Mouse (Mus musculus) E14TG2a.4 (cell line): ENCODE measurements at regions not wholly inside any gene's neighbourhood (a gene's known extent, or its start where the extent isn't known, plus 50 kb on each side); places are given as distances from the start of the nearest gene placed in this dataset.
A peak's percentile ranks its signal among the peaks of the same experiment; 100 is the strongest.

Experiments used
- H3K27me3 ChIP-seq: 2 replicates; pipeline ENCODE4 v1.6.1; 2014; ENCODE audit warnings: low read length, control low read depth; ENCODE audit not compliant: insufficient read depth
- H3K36me3 ChIP-seq: 2 replicates; pipeline ENCODE4 v1.6.1; 2014; ENCODE audit warnings: low read length, control low read depth; ENCODE audit not compliant: insufficient read depth
- H3K4me1 ChIP-seq: replicated peaks from 2 replicates; pipeline ENCODE4 v1.6.1; 2014; ENCODE audit warnings: low read depth, low read length, control low read depth
- H3K4me3 ChIP-seq: replicated peaks from 2 replicates; pipeline ENCODE4 v1.5.1; 2014; ENCODE audit warnings: mild to moderate bottlenecking, low read length
- H3K9me3 ChIP-seq: 2 replicates; pipeline ENCODE4 v1.6.1; 2014; ENCODE audit warnings: low read length, control low read depth
- CTCF ChIP-seq: conservative IDR thresholded peaks from 2 replicates; pipeline ENCODE4 v1.5.1; 2014; ENCODE audit warnings: low read length
- NANOG ChIP-seq: IDR thresholded peaks from 2 replicates; pipeline ENCODE4 v1.6.1; 2014; ENCODE audit warnings: borderline replicate concordance, low read length, mixed read lengths
- POU5F1 ChIP-seq: IDR thresholded peaks from 2 replicates; pipeline ENCODE4 v1.6.1; 2014; ENCODE audit warnings: low read length, borderline replicate concordance

DNA sequence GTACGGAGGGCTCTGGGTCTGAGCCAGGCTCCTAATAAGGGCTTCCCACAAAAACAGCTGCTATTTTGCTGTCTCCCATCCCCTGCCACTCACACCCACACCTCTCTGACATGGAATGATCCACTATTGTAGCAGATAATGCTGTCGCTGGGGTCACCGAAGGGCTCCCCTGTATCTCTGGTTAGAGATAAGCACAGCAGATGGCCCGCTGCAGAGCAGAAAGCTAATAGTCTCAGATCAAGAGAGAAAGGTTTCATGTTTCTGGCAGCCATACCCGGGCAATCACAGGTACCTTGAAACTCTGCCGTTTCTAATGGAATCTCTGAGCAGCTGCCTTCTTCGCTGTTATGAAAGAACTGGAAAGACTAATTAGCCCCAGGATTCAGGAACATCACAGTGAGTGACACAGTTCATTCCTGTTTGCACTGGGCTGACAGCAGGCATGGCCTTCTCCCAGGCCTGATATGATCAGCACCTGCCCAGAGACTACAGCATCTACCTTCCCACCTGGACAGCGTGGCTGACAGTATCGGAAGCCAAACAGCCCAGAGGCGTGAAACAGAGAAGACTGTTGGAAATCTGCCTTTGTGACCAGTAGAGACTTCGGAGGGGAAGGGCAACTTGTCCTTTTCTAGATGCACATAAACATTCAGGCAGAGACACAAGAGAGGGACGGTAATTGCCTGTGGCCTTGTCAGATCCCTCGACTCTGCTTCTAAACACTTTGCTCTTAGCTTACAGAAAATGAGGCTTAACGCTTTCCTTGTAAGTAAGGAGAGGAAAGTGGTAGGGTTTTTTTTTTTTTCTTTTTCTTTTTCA, 193.5 kb upstream of the Epha4 start:
- H3K4me1 ChIP-seq, result no peaks in the 10 kb centered on the region; the same call in 1 of the 2 replicates
- H3K9me3 ChIP-seq, result no peaks in the 10 kb centered on the region
- H3K36me3 ChIP-seq, result no peaks in the 10 kb centered on the region
- no peaks in the 10 kb centered on the region; the same call in 1 of the 2 replicates for H3K27me3 ChIP-seq
- TF ChIP-seq POU5F1, result no peak
- TF ChIP-seq CTCF, result no peak
- no peak for TF ChIP-seq NANOG
- no peak overlapping the region for H3K4me3 ChIP-seq

DNA sequence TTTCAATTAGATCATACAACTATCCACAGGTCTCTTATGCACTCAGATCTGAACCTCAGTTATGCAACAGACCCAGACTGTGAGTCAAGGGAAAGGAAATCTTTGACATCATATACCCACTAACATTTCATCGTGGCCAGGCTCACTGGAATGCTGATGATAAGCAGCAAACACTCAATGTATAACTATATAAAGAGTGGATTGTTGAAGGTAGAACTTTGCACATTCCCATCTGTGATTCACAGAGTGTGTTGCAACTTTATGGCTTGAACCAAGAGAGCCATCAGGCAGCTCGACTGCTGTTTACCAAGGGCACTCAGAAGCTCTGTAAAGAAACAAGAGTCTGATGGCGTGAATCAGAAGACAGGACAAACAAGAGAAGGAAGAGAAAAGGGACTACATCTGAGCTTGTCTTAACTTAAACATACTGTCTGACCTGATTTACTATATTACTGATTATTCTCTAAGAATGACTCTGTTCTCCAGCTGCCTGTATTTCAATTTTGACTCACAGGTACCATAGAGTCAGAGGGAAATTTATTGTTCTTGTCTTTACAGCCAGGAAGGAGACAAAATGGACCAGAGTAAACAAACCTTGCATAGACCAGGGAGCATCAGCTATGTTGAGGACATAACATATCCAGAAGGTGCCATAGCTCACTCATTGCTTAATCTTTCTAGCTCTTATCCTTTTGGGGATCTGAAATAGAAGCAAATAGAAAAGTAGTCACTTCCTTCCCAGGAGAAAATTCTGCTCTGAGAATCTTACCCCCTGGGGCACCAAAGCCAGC, 180.5 kb upstream of the Epha4 start:
- Histone ChIP-seq H3K27me3 (no peaks in the 10 kb centered on the region), H3K36me3 (no peaks in the 10 kb centered on the region), H3K9me3 (no peaks in the 10 kb centered on the region), H3K4me3 (no peak overlapping the region), H3K4me1 (no peaks in the 10 kb centered on the region)
- TF ChIP-seq CTCF (no peak), NANOG (no peak), POU5F1 (no peak)

DNA sequence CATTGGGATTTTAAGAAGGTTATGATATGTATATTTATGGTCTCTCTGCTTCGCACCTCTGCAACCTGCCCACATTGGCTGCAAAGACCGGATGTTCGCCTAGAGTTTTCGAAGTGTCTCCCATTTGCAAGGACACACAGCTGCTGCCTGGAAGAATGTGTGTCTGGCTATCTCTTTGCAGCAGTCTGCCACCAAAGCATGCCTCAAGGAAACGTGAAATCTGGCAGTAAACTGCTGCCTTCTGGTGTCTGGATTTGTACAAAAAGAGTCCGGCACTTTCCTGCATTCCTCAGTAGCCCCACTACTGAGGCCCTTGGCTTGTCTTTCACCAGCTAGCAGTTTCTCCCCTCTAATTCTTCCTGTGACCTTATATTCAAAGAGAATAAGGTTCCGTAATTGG, 148.5 kb upstream of the Epha4 start:
- H3K9me3 ChIP-seq, result no peaks in the 10 kb centered on the region
- no peaks in the 10 kb centered on the region for H3K4me1 ChIP-seq
- H3K36me3 ChIP-seq, result no peaks in the 10 kb centered on the region
- no peaks in the 10 kb centered on the region for H3K27me3 ChIP-seq
- TF ChIP-seq NANOG, result no peak
- TF ChIP-seq POU5F1, result no peak
- TF ChIP-seq CTCF, result no peak
- H3K4me3 ChIP-seq, result no peak overlapping the region

DNA sequence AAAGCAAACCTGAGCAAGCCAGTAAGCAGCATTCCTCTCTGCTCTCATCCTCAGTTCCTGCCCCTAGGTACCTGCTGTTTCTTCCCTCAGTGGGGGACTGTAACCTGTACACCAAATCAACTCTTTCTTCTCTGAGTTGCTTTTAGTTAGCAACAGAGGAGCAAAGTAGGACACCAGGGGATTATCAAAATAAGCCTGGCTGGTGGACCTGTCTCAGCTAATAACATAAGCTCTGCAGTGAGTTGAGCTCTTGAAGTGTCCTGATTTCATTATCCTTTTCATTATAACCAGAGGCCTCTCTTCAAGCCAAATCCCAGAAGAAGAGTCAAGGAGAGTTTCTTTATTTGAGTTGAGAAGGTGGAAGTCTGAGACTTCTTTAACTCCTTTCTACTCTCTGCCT, 145.5 kb upstream of the Epha4 start:
- no peak overlapping the region for H3K4me3 ChIP-seq
- H3K27me3 ChIP-seq, result no peaks in the 10 kb centered on the region
- H3K36me3 ChIP-seq, result no peaks in the 10 kb centered on the region
- no peaks in the 10 kb centered on the region for H3K4me1 ChIP-seq
- TF ChIP-seq POU5F1 (no peak), CTCF (no peak), NANOG (no peak)
- H3K9me3 ChIP-seq, result no peaks in the 10 kb centered on the region

DNA sequence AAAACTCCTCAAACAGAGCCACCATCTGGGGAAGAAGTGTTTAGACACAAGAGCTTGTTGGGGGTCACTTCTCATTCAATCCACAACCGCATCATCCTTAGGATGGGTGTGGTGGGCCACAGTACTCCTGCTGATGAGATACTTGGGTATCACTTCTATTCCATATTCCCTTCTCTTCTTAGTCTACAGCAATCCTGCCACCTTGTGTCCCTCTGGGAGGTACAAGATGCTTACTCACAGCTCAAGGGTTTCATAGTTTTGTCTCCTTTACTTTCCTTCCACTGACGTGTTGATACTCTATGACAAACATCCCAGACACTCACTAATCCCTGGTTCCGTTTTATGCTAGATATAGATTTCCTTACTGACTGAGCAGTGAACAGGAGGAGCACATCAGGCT, 122.1 kb upstream of the Epha4 start:
- H3K36me3 ChIP-seq, result no peaks in the 10 kb centered on the region
- H3K4me1 ChIP-seq, result no peaks in the 10 kb centered on the region
- no peak for TF ChIP-seq POU5F1
- no peak for TF ChIP-seq NANOG
- TF ChIP-seq CTCF, result no peak
- H3K9me3 ChIP-seq, result no peaks in the 10 kb centered on the region
- no peaks in the 10 kb centered on the region for H3K27me3 ChIP-seq
- no peak overlapping the region for H3K4me3 ChIP-seq

DNA sequence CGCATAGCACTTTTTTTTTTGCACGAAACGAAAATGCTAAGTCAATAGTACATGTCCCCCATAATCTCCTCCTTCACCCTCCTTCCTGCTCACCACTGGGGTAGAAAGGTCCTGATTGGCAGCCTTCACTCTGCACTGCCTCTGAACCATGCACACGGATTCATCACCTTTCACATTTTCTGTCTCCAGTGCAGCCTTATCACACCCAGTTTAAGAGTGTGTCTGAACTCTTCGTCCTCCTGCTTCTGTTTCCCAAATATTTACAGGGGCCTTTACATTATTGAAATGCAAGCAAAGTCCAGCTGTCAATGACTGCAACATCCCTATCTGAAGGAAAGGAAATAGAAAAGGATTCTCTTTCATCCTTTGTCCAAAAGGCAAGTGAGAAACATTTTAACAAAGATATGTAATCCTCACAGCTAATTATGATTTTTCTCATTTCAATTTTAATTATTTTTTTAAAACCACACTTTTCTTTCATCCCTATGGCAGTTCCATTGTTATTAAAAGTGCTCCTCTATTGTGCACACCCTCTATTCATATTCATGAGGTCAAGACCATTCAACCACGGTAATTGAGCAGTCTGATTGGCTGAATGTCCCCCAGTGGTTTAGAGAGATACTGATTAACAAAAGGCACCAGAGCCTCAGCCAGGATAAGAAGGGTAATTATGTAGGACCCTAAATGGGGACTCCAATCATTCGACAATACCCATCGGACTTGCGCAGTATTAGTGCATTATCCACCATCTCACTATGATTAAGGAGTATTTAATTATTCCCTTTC, 114.8 kb upstream of the Epha4 start:
- Histone ChIP-seq H3K36me3 (no peaks in the 10 kb centered on the region), H3K4me3 (no peak overlapping the region), H3K27me3 (no peaks in the 10 kb centered on the region), H3K9me3 (no peaks in the 10 kb centered on the region), H3K4me1 (peaks cover 27% of the 10 kb centered on the region)
- TF ChIP-seq NANOG (0 out of 2 replicates have a peak, but pooled peaks have one; percentile 19), CTCF (no peak), POU5F1 (no peak; the same call in 1 of the 2 replicates)

DNA sequence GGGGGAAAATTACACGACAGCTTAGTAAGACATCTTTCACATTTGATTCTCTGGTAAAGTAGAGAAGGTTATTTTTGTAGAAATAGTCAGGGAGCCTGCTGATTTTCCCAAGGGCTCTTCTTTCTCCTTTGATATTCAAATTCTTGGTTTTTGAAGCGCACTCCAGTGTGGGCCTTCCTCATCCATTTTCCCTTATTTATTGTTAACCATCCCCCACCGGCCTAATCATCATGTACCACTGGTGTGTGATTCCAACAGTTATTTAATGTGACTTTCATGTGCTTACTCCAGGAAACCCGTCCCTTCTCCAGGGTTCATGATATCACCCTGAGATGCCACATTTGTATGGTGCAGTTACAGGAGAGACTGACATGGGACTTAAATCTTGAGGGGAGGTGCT, 114.0 kb upstream of the Epha4 start:
- Histone ChIP-seq H3K4me3 (no peak overlapping the region), H3K27me3 (no peaks in the 10 kb centered on the region), H3K9me3 (no peaks in the 10 kb centered on the region), H3K36me3 (no peaks in the 10 kb centered on the region), H3K4me1 (peaks cover 27% of the 10 kb centered on the region)
- TF ChIP-seq POU5F1 (no peak), NANOG (no peak), CTCF (no peak)

DNA sequence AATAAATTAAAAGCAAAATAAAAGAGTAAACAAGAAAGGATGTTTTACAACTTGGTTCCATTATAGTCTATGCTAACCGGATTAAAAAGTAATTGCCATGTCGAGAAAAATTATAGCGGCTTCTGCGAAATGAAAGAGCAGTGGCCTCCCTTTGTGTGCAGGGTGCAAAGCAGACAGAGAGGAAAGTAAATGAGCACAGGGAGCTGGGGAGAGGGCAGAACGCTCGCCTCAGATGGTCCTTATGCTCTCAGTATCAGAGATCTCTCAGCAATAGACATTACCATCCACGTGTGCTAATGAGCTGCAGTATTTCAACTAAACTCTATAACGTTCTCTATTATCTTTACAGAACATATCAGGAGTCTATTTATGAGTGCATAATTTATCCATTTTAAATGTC, 102.6 kb upstream of the Epha4 start:
- no peak for TF ChIP-seq CTCF
- TF ChIP-seq NANOG, result no peak
- no peak for TF ChIP-seq POU5F1
- Histone ChIP-seq H3K4me3 (no peak overlapping the region), H3K27me3 (no peaks in the 10 kb centered on the region), H3K36me3 (no peaks in the 10 kb centered on the region), H3K4me1 (no peaks in the 10 kb centered on the region), H3K9me3 (no peaks in the 10 kb centered on the region)
